Mouse (Mus musculus) neutrophil, adult 5-6 weeks (primary cell): ENCODE results near the gene Uvrag. TPM values are rescaled to one million over a fixed set of nuclear protein-coding genes. Genes with fewer than 3 reads are reported as not detected.
A peak's percentile ranks its signal among the peaks of the same experiment; 100 is the strongest.

Experiments
- ATAC-seq: fragments of 151-379, 151-347 bp; 2 replicates; pipeline ENCODE4 v1.8.0; 2017; ENCODE audit warnings: mild to moderate bottlenecking, moderate TSS enrichment; ENCODE audit not compliant: insufficient number of reproducible peaks, poor library complexity, low FRiP score, severe bottlenecking; ENCODE audit errors: extremely low read depth
- total RNA-seq: library from RNA; stranded (forward); fragments of 200-1000 nt; gene quantifications from 2 replicates; pipeline ENCODE4 v1.2.3, GENCODE M21; 2017

The Uvrag gene
- total RNA-seq, 1 experiment from 2014 or later: 90.1 TPM

DNA sequence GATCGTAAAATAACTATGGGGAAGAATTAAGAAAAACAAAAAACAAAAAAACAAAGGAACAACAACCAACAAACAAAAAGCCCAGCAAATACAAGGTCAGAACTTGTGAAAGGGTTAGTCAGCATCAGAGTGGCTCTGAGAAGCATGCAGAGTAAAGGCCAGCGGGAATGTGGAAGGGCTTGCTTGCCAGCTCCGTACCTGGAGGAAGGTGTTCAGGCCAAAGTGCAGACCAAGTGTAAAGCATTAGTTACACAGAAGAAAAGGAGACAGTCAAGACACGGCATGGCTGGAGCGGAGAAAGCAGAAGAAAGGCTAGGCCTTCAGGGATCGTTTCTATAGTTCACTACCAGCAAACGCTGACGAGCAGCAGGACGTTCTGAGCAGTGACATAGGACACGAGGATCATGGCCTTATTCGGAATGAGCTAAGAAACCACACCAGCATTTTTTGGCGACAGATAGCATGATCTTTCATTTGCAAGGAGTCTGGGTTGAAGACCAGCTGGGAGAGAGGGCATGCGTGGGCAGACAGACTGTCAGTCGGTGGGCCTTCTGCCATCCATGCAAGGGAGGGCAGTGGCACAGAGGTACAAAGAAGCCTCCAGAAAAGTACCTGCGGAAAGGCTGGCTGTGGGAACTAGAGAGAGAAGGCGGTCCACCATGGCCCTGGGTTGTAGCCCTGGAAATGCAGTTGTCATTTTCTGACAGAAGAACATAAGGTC is 26.8 kb downstream of the Uvrag start:
- no peak for ATAC-seq

DNA sequence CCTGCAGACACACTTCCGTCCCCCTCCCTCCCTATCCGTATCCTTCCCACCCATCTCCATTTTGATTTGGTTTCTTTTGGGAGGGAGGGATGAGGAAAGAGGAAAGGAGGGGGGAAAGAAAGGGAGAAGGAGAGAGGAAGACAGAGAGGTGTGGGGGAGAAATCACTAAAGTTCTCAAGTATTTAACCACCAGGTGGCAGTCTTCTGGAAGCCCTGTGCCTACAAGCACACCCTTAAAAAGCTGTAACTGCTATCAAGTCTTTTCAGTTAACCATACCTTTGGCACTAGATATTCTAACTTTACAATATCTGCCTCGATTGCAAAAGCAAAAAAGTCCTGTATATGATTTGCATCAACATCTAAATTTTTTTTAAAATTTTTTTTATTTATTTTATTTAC is 33.4 kb downstream of the Uvrag start:
- peak; percentile 72; the same call in 1 of the 2 replicates for ATAC-seq

DNA sequence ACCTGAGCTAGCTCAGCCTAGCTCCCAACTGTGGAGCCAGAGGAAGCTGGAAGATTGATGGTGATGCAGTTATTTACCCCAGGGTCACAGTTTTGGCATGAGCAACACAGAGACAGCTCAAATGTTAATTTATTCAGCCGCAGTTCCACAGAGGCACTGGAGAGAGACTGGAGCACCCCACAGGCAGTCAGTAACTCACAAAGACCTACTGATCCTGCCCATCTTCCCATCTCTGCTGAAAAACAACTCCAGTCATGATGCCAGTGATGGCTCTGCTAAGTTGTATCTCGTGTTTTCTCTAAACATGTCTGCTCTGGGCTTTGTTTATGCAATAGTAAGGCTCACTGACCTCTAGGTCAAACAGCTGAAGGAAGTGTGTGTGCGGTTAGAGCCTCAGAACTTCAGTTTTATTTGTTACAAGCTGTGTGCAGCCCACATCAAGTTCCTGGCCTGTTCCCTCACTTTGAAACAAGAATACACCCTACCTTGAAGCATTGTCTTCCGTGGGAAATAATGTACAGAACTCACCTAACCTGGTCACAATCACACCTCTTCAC is 34.1 kb downstream of the Uvrag start:
- ATAC-seq: no peak

DNA sequence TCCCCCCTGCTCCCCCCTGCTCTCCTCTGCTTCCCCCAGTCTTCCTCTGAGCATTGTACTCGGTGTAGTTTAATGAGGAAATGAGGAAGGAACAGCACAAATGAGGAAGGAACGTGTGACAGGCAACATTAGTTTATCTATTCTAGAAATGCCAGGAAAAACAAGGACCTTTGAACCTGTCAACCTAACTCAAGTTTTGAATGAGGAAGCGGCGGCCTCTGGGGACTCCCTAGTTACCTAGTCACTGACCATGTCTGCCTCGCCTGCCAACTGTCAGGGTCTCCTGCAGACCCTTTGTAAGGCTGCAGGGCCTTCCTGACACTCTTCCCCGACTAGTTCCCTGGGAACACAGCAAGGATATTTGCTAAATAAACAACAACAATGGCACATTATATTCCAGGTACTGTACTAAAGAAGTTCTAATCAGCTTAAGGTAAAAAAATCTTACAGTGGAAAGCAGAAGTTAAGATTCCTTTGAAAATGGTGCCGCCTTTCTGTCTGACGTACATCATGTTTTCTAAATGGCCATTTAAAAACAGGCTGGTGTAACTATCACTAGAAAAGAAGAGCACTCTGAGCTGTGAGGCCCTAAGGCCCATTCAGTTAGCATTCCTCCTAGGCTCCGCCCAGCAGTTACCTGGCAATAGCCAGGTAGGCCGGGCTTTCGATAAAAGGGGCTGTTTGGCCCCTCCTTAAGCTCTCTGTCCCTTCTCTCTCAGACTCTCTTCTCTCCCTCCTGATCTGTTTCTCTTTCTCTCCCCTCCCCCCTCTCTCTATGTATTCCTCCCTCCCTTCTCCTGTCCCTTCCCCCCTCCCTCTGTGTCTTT is 39.0 kb downstream of the Uvrag start:
- ATAC-seq: peak; percentile 76

DNA sequence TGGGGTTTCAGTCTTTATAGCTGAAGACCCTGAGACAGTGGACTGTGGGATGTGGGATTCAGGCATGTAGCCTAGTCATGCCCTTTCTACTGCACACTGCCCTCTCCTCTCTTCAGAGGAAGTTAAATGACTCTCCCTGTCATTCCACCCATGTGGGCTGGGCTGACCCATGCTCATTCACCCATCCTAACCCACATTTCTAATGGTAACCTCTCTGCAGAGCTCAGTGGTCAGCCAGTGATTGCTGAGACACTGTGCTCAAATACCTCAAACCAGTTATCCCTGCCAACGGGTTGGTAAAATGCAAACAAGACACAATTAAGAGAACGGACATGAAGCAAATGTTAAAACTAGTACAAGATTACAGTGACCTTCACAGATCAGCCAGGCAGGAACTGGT is 39.9 kb downstream of the Uvrag start:
- no peak for ATAC-seq

DNA sequence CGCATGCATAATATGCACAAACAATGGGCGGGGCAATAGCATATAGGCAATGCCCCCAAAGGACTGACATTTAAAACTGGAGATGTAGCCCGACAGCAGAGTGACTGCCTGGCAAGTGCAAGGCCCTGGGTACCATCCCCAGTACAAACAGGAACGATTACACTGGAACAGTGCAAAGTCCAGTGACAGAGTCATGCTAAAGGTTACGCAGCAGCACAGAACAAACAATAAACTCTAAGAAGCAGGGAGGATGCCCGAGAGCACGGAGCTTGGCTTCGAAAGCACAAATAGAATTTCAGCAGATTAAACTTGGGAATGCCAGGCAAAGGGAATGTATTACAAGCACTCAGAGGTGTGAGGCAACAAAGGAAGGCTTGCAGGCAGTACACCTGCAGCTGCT is 40.4 kb downstream of the Uvrag start:
- ATAC-seq: no peak

DNA sequence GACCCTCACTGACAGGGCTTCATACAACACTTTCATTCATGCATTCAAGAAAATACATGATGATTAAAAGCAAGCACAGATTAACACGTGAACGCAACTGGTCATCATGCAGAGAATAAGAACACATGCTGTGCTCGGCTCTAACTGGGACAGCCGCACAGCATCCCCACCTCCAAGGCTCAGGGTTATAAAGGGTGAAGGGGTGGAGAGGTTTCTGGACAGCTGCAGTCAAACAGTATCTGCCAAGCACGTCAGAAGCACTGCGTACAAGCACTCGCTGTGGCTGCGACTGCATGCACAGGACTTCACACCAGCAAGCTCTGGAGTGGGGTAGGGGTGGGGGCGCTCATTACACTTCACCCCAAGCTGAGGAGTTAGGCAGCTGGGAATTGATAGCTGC is 40.9 kb downstream of the Uvrag start:
- no peak for ATAC-seq

DNA sequence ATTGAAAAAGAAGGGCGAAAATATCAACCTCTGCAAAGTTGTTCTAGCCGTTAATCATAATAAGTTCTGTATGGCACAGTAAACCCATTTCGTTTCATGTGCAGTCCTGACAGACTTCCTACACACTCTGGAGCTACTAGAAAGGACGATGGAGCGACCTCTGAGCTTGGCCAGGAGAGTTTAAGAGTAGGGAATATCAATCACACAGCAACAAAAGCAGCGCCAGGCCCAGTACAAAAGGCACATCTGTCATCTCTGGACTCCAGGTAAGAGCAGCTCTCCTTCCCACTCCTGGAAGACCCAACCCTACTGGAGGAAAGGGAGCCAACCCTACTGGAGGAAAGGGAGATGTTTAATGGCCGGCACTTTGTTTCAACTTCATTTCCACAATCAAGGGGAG is 43.2 kb downstream of the Uvrag start:
- ATAC-seq: no peak

DNA sequence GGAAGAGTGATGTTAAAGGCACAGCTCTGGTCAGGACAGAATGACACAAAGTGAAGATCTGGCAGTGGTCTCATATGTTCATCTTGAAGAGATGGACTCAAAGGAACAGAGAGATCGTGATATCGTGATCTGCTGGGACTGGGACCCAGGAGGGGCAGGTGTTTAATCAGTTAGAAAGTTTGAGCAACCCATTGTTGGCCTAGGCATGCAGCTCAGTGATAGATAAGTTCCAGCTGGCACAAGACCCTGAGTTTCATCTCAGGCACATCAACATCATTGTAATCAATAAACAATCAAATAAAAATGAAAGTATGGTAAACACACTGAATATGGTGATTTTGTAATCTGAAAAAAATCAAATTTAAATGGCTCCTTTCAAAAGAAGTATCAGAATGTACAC is 43.8 kb downstream of the Uvrag start:
- ATAC-seq: no peak

DNA sequence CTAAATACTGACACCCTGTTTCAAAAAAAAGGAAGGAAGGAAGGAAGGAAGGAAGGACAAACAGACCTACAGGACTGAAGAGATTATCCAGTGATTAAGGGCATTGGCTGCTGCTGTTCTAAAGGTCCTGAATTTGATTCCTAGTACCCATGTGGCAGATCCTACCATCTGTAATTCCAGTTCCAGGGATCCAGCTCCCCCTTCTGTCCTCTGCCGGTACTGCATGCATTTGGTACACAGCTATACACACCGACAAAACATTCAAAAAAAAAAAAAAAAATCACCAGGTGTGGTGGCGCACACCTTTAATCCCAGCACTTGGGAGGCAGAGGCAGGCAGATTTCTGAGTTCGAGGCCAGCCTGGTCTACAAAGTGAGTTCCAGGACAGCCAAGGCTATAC is 45.8 kb downstream of the Uvrag start:
- ATAC-seq: peak; percentile 63

DNA sequence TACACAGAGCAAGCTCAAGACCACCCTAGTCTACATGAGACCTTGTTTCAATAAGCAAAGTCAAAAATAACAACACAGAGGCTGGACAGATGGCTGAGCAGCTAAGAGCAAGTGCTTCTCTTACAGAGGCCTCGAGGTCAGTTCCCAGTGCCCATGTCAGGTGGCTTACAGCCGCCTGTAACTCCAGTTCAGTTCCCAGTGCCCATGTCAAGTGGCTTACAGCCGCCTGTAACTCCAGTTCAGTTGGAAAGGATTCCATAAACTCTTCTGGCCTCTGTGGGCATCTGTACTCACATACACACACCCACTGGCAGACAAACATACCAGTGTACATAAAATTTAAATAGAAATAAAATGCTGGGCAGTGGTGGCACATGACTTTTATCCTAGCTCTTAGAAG is 46.6 kb downstream of the Uvrag start:
- no peak for ATAC-seq

DNA sequence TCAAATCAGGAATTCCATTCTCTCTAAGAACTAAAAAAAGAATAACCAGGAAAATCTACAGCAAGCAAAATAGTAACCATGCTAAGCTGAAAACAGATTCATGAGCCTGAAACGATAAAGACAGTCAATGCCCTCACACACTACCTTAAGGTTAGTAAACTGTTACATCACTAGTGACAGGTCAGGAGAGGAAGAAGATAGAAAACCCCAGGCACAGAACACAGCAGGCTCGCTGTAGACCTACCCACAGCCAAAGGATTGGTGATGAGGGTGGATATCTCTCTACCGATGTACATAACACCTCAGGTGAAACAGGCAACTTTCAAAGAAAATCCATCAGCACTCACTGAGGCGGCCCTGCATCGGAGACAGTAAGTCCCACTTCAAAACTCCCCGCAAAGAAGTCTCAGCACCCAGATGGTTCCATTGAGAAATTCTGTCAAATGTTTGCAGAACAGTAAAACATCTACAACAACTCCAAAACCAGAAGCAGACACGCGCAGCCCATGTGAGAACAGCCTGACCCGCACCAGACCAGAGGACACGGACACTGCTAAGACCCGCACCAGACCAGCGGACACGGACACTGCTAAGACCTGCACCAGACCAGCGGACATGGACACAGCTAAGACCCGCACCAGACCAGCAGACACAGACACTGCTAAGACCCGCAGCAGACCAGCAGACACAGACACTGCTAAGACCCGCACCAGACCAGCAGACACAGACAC is 48.9 kb downstream of the Uvrag start:
- no peak for ATAC-seq

DNA sequence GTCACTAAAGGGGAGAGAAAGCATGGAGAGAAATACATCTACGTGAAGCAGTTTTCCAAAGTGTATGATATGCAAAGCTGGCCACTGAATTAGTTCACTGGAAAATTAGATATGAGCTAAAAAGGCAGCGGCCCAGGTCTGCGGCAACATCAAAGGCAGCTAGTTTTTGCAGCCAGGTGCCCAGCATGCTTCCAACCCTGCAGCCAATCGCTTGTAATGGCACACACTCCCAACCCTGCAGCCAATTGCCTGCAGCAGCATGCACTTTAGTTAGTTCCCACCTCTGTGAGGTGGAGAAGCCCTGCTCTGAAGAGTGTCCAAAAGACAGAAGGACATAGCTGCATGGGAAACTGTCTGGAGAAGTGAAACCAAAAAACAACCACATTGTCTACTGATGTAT is 51.2 kb downstream of the Uvrag start:
- ATAC-seq: no peak

DNA sequence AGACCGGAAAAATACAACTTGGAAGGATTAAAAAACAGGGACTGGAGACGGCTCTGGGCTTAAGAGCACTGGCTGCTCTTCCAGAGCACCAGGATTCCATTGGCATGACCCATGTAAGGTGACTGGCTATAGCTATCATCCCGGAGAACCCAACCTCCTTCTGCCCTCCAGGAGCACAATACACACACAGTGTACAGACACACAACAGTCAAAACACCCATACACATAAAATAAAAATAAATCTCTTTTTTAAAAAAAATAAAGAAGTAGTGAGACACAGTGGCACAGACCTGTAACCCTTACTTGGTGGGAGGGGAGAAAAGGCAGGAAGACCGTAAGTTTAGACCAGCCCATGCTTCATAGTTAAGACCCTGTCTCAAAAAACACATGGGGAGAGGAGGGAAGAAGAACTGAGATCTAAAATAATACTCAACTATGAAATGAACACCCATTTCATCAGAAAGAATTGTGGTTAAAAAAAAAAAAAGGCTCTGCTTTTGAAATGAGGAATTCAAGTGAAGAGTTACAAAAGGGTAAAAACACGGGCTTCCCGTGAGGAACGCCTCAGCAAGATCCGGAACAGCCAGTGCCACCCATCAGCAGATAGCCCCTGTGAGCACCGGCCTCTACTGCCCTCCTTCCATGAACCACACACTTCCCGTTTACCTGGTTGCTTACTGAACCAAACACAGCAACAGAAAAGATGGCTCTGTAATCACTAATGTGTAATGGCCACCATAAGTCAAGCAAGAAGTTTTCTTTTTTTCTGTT is 52.2 kb downstream of the Uvrag start:
- no peak for ATAC-seq

DNA sequence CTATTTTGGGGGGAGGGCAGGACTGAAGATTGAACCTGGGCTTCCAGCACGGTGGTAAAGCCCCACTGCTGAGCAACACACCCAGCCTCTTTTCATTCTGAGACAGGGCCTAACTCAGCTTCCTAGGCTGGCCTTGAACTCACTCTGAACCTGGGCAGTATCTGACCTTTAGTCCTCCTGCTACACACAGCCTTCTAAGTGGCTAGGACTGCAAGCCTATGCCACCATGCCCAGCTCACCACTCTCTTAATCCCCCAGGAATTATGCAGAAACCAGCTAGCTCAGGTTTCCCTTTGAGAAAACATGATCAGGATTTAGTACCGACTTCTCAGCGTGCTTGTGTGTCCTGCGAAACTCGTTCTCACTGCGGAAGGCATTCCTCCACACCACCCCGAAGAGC is 53.4 kb downstream of the Uvrag start:
- ATAC-seq: no peak

DNA sequence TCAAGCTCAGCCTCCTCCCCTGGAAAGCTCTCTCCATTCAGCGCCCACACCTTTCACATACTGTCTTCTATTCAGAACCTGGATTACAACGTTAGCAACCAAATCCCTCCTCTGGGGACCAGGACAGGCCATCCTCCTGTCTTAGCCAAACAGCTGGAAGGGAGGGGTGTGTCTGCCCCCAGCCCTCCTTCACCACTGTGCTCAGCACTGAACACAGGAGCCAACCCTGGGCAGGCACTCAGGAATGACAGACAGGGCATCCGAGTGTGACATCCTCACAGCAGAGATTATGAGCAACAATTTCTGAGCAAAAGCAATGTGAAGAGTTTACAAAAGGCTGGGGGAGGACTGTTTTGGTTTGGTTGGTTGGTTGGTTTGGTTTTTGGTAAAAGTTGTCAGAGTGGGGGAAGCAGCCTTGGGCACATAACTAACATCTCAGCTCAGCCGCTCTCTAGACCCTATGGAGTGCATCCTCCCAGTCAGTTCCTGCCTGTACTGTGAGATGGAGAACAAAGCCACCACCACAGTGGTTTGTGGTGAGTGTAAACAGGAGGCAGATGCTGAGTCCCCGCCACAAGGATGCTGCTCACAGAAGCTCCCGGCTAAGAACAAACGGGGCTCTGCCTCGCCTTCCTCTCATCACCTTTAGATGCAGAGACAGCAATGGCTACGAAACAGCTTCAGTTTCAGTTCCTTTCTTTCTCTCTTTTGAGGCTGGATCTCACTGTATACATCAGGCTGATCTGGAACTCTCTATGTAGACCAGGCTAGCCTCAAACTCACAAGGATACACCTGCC is 54.1 kb downstream of the Uvrag start:
- ATAC-seq: peak; percentile 81

DNA sequence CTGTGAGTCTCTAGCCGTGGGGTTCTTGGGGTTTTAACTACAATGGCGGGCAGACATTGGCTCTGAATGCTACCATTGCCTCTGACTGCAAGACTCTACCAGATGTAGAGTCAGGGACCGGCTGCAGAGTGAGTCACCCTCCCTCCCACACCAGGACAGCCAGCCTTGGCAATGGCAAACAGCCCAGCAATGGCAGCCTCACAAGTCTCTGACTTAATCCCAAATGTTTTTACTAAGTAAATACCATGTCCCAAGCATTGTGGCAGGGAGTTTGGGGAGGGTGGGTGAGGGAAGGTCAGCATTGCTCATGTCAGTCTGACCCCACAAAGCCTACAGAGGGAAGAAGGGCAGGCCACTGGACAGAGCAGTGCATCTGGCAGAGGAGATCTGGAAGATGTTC is 55.7 kb downstream of the Uvrag start:
- ATAC-seq: no peak

DNA sequence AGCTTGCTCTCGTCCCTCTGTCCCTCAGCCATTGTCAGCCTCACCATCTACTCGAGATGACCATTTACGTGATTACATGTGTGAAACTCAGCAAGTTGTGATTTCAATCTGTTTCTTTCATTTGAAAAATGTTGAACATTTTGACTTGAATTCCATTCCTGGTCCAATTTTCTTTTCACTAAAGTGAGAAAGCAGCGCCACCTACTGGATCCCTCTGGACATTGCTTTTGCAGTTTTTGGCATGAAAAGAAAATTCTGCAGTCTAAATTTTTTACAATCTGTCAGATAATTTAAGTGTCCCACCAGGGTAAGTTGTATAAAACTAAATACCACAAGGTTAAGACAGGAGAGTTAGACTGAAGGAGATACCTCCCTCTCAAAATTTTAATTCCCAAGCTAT is 61.4 kb downstream of the Uvrag start:
- ATAC-seq: no peak
